Comparison of ENCODE assay signal across 20 mouse cellular contexts in genomic region chr4:83651453-83651852, GRCm38 (mm10).
"Had no signal": no experiment of that assay in that cellular context is flagged by ENCODE, and none has a peak within 500 bp of the region (broad histone marks: within the 10 kb centered on the region; RNA-seq: fewer than 3 reads in every experiment).

No protein-coding gene starts in this region.

- H3K4me1 ChIP-seq: liver, embryonic 13.5 days had no signal

- H3K27me3 ChIP-seq: limb, embryonic 13.5 days; liver, embryonic 13.5 days; midbrain, embryonic 12.5 days; midbrain, embryonic 15.5 days; neural tube, embryonic 12.5 days; neural tube, embryonic 15.5 days; stomach, embryonic 15.5 days had no signal

- H3K9me3 ChIP-seq: limb, embryonic 10.5 days; limb, embryonic 13.5 days; liver, embryonic 13.5 days; midbrain, embryonic 12.5 days; midbrain, embryonic 15.5 days; neural tube, embryonic 12.5 days; neural tube, embryonic 15.5 days; stomach, embryonic 15.5 days had no signal

- H3K27ac ChIP-seq: hindbrain, postnatal 0 days; layer of hippocampus, adult 2 months; limb, embryonic 10.5 days; limb, embryonic 13.5 days; liver, embryonic 13.5 days; macrophage; midbrain, embryonic 12.5 days; midbrain, embryonic 15.5 days; neural tube, embryonic 12.5 days; neural tube, embryonic 15.5 days; stomach, embryonic 15.5 days had no signal

- ATAC-seq: hindbrain, postnatal 0 days; inflammation-experienced regulatory T-cells, adult 6 months; intestine, embryonic 16.5 days; lung, postnatal 0 days; midbrain, embryonic 15.5 days had no signal

- H3K4me2 ChIP-seq: limb, embryonic 13.5 days; liver, embryonic 13.5 days; lung, embryonic 14.5 days; midbrain, embryonic 12.5 days; midbrain, embryonic 15.5 days; neural tube, embryonic 12.5 days; neural tube, embryonic 15.5 days; stomach, embryonic 15.5 days had no signal

- H3K4me3 ChIP-seq: layer of hippocampus, adult 2 months; limb, embryonic 10.5 days; limb, embryonic 13.5 days; liver, embryonic 13.5 days; midbrain, embryonic 12.5 days; midbrain, embryonic 15.5 days; neural tube, embryonic 12.5 days; neural tube, embryonic 15.5 days; stomach, embryonic 15.5 days had no signal

- H3K36me3 ChIP-seq: limb, embryonic 10.5 days; limb, embryonic 13.5 days; liver, embryonic 13.5 days; midbrain, embryonic 12.5 days; midbrain, embryonic 15.5 days; neural tube, embryonic 12.5 days; neural tube, embryonic 15.5 days; stomach, embryonic 15.5 days had no signal

- DNase-seq: layer of hippocampus, adult 9-11 months; liver; liver, embryonic 13.5 days; lung, embryonic 14.5 days; right cerebral cortex, postnatal 25 days; spleen, adult 18-20 months; thymus, postnatal 25 days had no signal

- H3K9ac ChIP-seq: limb, embryonic 13.5 days; liver, embryonic 13.5 days; lung, embryonic 14.5 days; midbrain, embryonic 12.5 days; midbrain, embryonic 15.5 days; neural tube, embryonic 12.5 days; neural tube, embryonic 15.5 days; stomach, embryonic 15.5 days had no signal
